Mouse (Mus musculus): ENCODE results near the gene Ptafr.

Gene Ptafr

DNA sequence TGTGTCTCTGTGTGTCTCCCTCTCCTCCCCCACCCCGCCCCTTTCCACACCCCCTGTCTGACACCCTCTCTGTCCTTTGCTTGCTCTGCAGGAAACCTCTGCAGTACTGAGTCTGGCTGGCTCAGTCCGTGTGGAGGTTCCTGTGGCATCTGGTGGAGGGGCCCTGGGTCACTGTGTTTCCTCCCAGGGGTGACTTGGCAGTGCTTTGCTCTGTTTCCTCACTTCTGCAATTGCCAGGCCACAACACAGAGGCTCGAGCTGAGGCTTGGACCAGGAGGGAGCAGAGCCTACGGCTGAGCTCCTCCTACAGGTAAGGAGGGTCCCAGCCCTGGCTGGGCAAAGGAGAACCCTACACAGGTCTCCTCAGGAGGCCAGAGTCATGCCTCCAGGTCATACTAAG lies at the start of gene Ptafr:
TSS of gene Ptafr (plus strand) at position 103 of the 400 bp plus-strand sequence.
- no peak for ATAC-seq (ENCODE audit: insufficient number of reproducible peaks, low FRiP score, low TSS enrichment)

DNA sequence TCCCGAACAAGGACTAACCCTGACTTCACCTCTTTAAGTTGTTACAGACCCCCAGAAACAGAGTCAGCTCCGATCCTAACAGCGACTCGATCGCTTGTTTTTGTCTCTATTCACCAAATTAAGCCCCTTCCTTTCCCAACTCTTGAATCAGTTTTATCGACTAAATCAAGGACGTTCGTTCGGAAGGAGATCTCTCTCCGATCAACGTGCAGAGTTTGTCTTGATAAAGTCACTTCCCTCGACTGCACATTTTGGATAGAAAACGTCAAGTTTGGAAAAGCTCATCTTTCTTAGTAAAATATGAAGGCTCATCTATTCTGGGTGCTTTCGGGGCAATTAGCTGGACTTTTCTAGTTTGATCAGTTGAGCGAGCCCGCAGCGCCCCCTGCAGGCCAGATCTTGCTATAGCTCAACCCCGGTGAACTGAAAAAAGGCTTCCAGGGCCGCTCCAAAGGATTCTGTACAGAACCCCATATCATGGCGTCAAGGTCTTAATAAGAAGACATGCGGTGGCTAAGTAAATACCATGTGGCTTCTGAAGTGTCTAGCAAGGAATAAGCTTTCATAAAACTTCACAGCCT lies 49.2 kb upstream of the Ptafr start:
- ATAC-seq (ENCODE audit: insufficient number of reproducible peaks, low FRiP score, low TSS enrichment): peak; percentile 40; the same call in 1 of the 2 replicates

DNA sequence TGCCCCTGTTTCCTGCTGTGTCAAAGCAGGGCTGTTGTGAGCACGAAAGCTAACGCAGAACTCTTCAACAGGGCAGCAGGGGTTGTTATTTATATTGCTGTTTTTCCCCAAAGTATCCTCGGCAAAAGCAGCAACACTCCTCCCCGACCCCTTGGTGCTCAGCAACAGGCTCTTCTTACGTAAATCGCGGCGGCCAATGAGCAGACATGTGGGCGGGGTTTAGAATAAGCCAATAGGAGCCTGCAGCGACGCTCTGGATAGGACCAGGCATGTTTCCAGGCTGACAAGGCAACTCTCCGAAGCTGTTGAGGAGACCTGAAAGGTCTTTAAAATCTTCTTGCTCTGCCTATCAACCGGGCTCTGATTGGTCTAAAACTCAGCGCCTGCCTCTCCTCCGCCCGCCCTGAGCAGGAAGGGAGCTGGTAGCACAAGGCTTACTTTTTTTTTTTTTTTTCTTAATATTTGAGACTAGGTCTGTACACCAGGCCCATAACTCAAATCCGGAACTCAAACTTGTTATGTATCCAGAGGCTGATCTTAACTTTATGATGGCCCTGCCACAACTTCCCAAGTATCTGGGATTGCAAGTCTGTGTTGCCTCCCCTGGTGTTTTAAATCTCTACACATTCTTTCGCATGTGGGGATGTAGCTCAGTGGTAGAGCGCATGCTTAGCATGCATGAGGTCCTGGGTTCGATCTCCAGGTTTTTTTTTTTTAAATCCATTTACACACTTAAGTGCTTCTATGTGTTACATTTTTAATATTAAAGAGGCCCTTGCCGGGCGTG lies 48.3 kb upstream of the Ptafr start:
- peak; percentile 91 for ATAC-seq (ENCODE audit: insufficient number of reproducible peaks, low FRiP score, low TSS enrichment)

DNA sequence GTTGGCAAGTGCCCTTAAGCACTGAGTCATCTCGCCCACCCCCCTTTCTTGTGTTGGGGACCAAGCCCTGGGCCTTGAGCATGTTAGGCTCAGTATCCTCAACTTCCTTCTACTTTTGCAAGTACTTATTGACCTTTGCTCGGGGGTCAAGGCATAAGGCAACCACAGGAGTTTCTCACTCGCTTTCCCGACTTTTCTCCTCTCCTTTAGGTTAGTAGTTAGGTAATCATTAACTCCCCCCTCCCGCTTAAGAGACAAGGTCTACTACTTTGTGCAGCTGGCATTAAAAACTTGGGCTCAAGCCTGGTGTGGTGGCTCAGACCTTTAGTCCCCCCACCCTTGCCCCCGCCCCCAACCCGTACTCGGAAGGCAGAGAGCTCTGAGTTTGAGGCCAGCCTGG lies 45.8 kb upstream of the Ptafr start:
- ATAC-seq (ENCODE audit: insufficient number of reproducible peaks, low FRiP score, low TSS enrichment): no peak

DNA sequence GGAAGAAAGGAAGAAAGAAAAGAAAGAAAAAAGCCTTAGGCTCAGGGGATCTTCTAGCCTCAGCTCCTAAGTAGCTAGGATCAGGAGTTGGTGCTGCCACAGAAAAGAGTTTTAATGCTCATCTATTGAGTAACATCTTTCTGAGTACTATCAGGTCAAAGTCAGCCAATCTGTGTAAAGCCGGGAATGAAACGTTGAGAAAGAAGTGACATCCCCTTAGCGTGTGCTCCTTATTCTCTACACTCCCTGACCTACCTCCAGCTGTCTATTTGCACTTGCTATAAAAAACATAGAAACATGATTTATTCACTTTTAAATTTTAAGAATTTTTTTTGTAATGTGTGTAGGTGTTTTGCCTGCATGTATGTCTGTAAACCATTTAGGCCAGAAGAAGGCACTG lies 44.7 kb upstream of the Ptafr start:
- ATAC-seq (ENCODE audit: insufficient number of reproducible peaks, low FRiP score, low TSS enrichment): no peak

DNA sequence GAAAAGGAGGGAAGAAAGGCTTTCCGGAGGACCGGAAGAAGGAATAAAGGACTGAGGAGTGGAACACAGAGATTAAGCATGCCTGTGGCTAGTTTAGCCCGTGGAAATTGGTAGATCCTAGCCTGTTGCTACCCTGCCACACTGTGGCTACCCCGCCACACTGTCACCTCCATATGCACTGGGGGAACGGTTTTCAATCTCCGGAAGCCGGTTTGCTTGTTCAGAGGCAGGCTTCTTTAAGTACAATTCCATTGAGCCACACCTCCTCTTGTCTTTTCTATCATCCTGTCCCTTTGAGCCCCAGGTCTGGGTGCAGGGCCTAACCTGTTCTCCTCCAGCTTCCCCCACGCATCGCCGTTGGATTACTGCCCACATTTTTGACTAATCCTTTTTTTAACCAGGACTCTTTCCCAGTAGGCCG lies 39.5 kb upstream of the Ptafr start:
- no peak for ATAC-seq (ENCODE audit: insufficient number of reproducible peaks, low FRiP score, low TSS enrichment)

DNA sequence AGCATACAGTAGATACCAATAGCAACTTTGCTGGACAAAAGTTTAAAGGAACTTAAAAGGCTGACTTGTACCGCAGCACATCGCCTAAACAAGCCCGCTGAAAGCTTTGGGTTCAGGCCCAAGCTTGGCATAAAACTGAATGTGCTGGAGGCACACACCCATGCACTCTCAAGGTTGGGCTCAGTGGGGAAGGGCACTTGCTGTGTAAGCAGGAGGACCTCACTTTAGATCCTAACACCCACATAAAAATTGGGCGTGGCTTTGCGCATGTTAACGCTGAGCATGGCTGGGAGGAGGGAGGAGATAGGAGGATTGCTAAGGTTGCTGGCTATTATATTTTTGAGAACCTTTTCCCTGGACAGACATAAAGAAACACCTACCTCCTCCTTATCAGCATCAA lies 39.1 kb upstream of the Ptafr start:
- ATAC-seq (ENCODE audit: insufficient number of reproducible peaks, low FRiP score, low TSS enrichment): no peak

DNA sequence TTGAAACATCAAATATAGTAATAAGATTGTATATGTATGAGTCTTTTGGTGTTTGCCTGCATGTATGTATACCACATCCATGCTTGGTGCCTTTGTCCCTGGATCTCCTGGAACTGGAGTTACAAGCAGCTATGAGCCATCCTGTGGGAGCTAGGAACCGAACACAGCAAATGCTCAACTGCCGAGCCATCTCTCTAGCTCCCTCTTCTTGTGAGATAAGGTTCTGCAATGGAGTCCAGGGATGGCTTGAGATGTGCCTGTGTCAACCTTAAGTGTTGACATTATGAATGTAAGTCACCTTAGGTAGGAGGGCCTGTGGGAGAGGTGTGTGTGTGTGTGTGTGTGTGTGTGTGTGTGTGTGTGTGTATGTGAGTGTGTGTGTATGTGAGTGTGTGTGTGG lies 37.2 kb upstream of the Ptafr start:
- ATAC-seq (ENCODE audit: insufficient number of reproducible peaks, low FRiP score, low TSS enrichment): no peak

DNA sequence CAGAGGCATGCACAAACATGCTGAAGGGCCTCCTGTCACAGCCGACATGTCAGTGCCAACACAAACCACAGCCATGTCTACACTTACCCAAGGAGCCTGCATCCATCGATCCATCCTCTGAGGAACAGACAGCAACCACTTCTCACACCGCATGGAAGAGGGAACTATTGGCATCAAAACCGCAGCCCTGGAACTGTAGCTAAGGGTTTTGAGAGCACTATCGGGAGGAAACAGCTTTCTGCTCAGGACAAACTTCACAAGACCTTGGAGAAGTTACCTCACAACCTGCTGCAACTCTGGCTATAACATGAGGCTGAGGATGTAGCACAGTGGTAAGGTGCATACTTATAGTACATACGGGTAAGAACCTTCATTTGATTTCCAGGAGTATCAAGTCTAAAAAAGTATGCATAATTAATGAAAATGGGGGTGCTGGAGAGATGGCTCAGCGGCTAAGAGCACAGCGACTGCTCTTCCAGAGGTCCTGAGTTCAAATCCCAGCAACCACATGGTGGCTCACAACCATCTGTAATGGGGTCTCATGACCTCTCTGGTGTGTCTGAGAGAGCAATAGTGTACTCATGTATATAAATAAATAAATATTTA lies 35.8 kb upstream of the Ptafr start:
- no peak for ATAC-seq (ENCODE audit: insufficient number of reproducible peaks, low FRiP score, low TSS enrichment)

DNA sequence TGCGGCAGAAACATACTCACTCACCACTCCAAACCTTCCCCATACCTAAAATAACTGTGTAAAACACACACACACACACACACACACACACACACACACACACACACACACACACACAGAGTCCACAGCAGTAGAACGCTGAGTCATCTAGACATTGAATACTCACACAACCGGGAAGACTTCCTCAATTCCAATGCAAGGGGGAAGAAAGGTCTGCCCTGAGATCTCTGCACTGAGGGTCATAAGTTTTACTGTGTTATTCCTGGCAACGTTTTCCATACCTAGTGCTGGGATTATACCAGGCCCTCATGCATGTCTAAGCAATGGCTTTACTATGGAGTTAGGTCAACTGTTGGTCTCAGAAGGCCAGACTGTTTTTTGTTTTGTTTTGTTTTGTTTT lies 34.5 kb upstream of the Ptafr start:
- no peak for ATAC-seq (ENCODE audit: insufficient number of reproducible peaks, low FRiP score, low TSS enrichment)

DNA sequence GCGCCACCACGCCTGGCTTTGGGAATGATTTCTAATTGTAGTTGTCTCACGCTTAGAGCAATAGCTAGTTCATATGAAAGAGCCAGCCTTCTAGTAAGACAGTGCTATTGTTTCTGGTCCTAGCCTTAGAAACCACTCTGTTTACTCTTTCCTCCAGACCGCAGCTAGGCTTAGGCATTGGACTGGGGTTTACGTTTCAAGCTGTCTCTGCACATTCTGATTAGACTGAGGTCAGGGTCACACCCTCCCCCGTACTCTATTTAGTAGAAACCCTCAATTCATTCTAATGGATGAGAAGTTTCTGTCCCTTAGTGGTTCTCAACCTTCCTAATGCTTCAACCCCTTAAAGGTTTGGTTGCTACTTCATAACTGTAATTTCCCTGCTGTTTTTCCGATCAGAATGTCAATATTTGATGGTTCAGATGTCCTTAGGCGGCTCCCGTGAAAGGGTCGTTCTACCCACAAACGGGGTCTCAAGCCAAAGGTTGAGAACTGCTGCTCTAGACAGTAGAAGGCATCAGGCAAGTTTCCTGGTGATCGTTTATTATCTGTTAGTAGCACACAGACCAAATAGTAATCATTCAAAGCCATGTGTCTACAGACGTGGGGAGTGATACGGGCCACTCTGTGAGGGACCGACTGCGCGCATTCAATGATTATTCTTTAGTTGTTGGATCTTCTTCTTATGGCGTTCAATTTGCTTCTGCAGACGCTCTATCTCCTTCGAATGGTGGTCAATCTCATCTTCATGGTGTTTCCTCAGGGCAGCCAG lies 33.6 kb upstream of the Ptafr start:
- ATAC-seq (ENCODE audit: insufficient number of reproducible peaks, low FRiP score, low TSS enrichment): no peak

DNA sequence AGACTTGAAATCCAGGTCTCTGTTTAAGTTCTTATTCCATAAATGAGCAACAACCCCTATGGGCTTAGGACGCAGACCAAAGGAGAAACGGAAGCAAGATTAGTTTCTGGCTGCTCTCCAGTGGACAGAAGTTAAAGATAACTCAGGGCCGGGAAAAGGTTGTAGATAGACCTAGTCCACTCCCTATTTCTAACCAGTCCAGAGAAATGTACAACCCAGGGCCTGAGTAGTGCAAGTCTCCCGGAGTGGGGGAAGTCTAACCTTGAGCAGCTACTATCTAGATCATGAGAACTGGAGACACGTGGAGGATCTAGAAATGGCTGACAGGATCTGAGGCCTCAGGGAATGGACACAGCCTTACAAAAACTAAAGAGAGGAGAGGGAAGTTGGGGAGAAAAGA lies 31.4 kb upstream of the Ptafr start:
- no peak for ATAC-seq (ENCODE audit: insufficient number of reproducible peaks, low FRiP score, low TSS enrichment)

DNA sequence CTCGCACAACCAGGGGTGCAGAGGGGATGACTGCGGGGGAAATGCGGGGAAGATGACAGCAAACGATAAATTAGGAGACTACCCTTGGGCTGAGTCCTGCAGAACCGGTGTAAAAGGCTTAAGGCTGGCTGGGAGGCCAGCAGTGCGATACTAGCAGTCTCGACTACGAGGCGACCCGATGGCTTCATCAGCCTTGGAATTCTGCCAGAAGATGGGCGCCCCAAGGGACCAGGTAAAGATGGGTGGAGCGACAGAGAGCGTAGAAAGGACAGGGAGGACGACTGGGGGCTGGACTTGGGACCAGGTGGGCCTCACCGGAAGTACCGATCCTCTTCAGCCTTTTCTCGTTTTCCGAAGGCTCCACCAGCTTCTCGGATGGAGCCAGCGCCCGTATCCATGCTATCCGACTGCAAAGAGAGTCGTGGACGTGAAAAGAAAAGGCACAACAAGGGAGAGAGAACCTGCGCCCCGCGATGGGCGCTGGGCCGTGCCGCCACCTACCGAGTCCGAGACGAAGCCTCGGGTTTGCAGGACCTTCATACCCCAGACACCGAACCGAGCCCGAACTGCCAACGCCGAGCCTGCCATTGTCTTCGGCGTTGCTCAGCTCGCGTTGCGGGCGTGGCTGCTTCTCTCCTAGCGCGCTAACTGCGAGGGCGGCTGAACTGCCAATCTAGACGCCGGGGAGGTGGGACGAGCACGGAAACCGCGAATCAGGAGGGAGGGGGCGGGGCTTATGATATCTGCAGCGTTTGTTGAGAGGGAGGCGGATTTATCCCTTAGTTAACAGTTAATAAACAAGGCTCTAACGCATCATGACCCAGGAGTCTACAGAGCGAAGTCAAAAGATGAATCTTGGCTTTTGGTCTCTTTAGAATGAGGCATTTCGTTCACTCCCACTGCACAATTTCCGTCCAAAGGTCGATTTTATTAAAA lies 30.6 kb upstream of the Ptafr start, which contains the start of gene Atpif1:
TSS of gene Atpif1 (minus strand) at position 679 of the 936 bp plus-strand sequence.
- peak; percentile 88 for ATAC-seq (ENCODE audit: insufficient number of reproducible peaks, low FRiP score, low TSS enrichment)

DNA sequence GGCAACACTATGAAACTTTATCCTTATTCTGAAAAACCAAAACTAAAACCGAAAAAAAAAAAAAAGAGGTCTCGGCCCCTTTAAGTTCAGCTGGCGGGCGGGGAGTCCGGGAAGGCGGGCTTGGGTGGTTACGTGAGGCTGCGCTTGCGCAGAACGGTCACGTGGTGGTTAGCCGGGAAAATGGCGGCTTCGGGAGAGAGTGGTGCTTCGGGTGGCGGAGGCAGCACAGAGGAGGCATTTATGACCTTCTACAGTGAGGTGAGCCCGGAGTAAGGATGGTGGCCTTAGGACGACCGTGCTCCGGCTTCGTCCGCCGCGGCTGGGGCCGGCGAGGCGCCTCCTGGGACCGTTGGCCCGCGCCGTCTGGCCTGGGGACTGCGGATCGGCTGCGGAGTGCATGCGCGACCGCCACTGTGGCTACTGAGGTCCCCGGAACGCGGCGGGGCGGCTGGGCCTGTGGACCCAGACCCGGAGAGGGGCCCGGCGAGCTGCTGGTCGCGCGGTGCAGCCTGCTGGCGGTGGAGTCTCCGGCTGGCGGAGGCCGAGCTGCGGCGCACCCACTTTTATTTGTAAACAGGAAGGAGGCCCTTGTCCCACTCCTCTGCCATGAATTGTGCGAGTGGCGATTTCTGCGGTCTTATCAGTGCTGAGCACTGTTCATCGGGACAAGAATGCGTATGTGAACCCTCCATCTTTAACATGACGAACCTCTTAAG lies 28.3 kb upstream of the Ptafr start, which contains the start of gene Dnajc8:
TSS of gene Dnajc8 (plus strand) at position 145 of the 716 bp plus-strand sequence.
- ATAC-seq (ENCODE audit: insufficient number of reproducible peaks, low FRiP score, low TSS enrichment): peak; percentile 60; the same call in 1 of the 2 replicates

DNA sequence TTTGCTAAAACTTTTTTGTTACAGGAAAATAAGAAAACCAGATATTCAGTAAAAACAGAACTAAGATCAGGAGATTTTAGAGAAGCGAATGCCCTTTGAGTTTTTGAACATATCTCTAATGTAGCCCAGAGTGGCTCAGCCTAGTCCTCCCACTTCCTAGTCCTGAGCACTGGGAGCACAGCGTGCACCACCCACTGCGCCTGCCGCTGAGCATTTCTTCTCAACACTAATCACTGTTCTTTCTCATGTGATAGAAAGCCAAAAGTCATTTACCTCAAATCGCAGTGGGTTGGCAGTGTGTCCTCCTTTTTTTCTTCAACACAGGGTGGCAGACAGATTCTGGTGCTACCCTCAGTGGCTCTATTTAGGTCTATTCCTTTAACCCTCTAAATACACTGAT lies 24.4 kb upstream of the Ptafr start:
- no peak for ATAC-seq (ENCODE audit: insufficient number of reproducible peaks, low FRiP score, low TSS enrichment)

DNA sequence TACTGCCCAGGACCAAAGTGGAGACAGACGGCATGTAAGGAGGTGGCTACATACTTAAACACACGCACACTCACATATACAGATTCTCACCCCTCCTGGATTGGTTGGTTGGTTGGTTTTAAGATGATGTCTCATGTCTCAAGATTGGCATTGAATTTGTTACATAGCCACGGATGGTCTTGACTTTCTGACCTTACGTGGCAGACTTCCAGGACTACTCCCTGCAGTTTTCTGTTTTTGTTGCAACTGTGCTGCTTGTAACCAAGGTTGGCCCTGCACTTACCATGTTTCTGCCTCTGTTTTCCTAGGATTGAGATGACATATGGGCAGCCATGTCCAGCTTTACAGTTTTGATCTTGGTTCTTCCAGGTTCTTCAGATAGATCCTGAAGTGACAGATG lies 22.5 kb upstream of the Ptafr start:
- ATAC-seq (ENCODE audit: insufficient number of reproducible peaks, low FRiP score, low TSS enrichment): no peak

DNA sequence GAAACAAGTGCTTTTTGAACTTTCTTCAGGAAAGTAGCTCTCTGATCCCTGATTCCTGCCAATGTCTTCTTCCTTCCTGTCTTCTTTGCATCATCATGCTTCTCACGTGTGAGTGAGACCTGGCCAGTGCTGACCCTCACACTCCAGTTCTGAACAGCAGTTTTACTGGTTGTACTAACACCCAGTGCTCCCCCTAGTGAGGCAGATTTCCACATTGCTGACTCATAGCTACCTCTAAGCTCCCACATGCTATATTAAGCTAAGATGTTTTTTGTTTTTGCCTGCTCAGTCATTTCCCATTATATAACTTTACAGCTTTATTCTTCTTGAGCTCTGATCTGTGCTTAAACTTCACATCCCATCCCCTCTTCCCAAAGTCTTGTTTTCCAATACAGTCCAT lies 21.1 kb upstream of the Ptafr start:
- no peak for ATAC-seq (ENCODE audit: insufficient number of reproducible peaks, low FRiP score, low TSS enrichment)

DNA sequence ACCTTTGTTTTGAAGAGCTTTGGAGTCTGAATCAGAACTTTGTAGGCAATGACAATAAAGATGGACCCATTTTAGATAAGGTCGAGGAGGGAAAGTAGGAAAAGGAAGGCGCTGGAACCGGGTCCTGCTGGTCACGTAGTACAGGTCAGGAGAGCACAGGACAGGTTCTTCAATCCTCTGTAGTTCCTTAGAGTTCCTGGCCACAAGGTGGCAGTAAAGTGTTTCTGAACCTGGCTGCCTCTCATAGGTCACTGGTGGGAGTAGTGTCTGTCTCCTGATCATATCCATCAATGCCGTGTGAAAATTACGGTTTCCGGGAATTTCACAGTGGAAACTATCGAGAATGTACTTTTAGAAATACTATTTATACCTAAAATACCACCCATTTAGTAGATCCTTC lies 18.0 kb upstream of the Ptafr start:
- 0 out of 2 replicates have a peak, but pooled peaks have one; percentile 6 for ATAC-seq (ENCODE audit: insufficient number of reproducible peaks, low FRiP score, low TSS enrichment)

DNA sequence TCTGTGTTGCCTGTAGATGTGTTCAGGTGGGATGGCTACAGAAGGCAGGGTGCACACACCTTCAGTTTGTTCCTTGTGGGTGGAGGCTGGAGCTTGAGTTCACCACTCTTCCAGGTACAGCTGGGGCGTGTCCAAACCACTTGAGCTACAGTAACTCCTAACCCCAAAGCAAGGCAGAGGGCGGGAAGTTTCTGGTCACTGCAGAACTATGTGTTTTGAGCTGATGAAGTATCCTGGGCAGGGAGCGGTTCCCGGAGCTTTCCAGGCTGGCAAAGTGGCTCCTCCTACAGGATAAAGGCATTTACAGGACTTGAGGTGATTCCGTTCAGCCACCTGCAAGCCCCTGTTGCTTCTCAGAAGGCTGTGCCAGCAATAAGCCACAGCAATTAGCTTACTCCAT lies 9.6 kb upstream of the Ptafr start:
- no peak for ATAC-seq (ENCODE audit: insufficient number of reproducible peaks, low FRiP score, low TSS enrichment)
